Mouse (Mus musculus) olfactory bulb, adult 2 months (tissue): ENCODE results near the gene Atp5d. TPM values are rescaled to one million over a fixed set of nuclear protein-coding genes. Genes with fewer than 3 reads are reported as not detected.

Experiments used
- H3K27ac ChIP-seq: fragments of 200-500 bp; 2 replicates; pipeline ENCODE4 v1.5.1; 2012; ENCODE audit warnings: low read depth, low read length; ENCODE audit not compliant: insufficient read depth
- H3K4me1 ChIP-seq: fragments of 200-500 bp; 2 replicates; pipeline ENCODE4 v1.6.1; 2012; ENCODE audit warnings: low read length; ENCODE audit not compliant: control insufficient read depth, insufficient read depth
- H3K4me3 ChIP-seq: fragments of 200-500 bp; 2 replicates; pipeline ENCODE4 v1.5.1; 2012; ENCODE audit warnings: mild to moderate bottlenecking, low read depth, low read length, moderate library complexity; ENCODE audit not compliant: insufficient read depth
- CTCF ChIP-seq: fragments of 200-500 bp; IDR thresholded peaks from 2 replicates; pipeline ENCODE4 v1.5.1; 2012; ENCODE audit warnings: low read depth, mild to moderate bottlenecking, low read length, moderate library complexity; ENCODE audit not compliant: insufficient read depth
- POLR2A ChIP-seq: fragments of 200-500 bp; IDR thresholded peaks from 2 replicates; pipeline ENCODE4 v1.6.1; 2012; ENCODE audit warnings: mild to moderate bottlenecking, low read depth, low read length, moderate library complexity; ENCODE audit not compliant: insufficient read depth
- WGBS: fragments of 180-500 bp; shearing (Covaris S2); methylation state at CpG from one replicate; pipeline ENCODE4 v1.1.7; 2018; 5-methylcytosine and 5-hydroxymethylcytosine counted together
- polyA plus RNA-seq: library from polyadenylated mRNA; stranded (reverse); fragments of >200 nt; gene quantifications from 2 replicates; pipeline ENCODE4 v1.2.4, GENCODE M21; 2012; ENCODE audit warnings: low replicate concordance; ENCODE audit not compliant: missing spikeins, insufficient read depth, insufficient read length

Atp5d gene
- polyA plus RNA-seq, 1 experiment: not detected

DNA sequence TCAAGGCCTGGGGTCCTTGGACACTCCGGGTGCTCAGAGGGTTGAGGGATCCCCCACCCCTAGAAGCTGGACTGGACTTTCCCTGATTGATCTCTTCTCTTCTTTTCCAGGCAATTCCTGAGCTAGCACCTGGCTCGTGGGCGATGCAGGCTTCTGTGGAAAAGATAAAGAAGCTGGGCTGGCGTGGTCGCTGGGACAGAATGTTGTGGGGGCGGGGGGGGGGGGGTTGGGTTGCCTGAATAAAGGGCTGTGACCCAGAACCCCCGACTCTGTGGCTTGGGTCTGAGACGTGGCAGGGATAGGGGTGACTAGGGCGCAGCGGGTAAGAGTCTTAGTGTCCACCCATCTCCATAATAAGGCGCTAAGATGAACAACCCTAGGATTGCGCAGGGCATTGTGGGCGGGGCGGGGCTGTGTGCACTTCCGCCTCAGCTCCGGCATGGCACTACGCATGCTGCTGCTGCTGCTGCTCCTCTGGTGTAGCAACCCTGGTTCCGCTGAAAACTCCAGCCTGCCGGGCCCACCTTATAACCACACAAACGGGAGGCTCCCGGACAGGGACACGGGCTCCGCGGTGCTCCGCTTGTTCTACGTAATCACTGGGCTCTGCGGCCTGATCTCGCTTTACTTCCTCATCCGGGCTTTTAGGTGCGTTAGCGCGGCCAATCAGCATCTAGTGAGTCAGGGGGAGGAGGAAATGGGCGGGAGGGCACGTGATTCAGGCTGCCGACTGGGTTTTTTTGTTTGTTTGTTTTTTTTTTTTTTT lies 34.3 kb downstream of the Atp5d start, which contains the start of gene 1600002K03Rik:
Gene 1600002K03Rik (plus strand): TSS at position 418 of the 766 bp plus-strand sequence.
- peak within 1 kb of the TSS; percentile 55 for H3K4me3 ChIP-seq
- H3K4me1 ChIP-seq: peaks cover 29% of the 10 kb centered on the region
- WGBS: 4% methylated on average over 35 of the region's 35 CpGs
- TF ChIP-seq POLR2A (peak; percentile 55), CTCF (no peak)
- peak within 1 kb of the TSS; percentile 44; the same call in 1 of the 2 replicates for H3K27ac ChIP-seq

DNA sequence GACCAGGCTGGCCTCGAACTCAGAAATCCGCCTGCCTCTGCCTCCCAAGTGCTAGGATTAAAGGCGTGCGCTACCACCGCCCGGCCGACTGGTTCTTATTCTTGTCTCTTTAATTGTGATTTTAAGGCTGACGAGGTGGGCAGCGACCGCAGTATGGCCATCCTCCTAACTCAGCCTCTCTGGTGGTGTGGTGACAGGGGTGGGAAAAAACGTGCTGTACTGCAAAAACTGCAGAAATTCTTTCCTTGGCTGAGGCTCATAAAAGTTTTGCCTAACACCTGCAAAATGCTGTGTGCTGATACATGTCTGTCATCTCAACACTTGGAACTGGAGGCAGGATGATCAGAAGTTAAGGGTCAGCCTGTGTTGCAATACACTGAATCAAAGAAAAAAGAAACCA lies 34.9 kb downstream of the Atp5d start:
- Histone ChIP-seq H3K27ac (no peak overlapping the region), H3K4me3 (peak overlapping the region; percentile 55), H3K4me1 (peaks cover 29% of the 10 kb centered on the region)
- TF ChIP-seq CTCF: no peak
- WGBS: 4% methylated on average over 11 of the region's 11 CpGs

DNA sequence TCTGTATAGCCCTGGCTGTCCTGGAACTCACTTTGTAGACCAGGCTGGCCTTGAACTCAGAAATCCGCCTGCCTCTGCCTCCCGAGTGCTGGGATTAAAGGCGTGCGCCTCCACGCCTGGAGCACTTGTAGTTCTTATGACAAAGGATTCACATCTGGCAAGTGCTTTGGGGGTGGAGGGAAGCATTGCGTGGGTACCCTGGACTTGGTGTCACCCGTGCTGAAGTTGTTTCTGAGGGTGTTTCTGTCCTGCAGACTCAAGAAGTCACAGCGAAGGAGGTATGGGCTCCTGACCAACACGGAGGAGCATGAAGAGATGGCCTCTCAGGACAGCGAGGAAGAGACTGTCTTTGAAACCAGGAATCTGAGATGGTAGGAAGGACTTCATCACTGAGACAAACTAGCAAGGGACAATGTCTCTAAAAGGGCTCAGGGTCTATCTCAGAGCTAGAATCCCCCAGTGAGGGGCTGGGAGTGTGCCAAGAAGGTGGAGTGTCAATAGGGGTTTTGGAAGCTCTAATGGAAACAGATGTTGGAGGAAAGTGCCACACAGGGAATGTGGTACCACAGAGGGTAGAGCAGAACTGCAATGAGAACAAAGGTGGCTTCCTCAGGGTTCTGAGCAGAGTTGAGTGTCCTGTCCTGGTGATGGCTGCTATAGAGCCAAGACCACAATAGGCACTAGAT lies 35.7 kb downstream of the Atp5d start:
- TF ChIP-seq CTCF: no peak
- no peak for TF ChIP-seq POLR2A
- H3K27ac ChIP-seq: no peak overlapping the region
- peaks cover 31% of the 10 kb centered on the region for H3K4me1 ChIP-seq
- no peak overlapping the region for H3K4me3 ChIP-seq
- WGBS: 85% methylated on average over 10 of the region's 10 CpGs

DNA sequence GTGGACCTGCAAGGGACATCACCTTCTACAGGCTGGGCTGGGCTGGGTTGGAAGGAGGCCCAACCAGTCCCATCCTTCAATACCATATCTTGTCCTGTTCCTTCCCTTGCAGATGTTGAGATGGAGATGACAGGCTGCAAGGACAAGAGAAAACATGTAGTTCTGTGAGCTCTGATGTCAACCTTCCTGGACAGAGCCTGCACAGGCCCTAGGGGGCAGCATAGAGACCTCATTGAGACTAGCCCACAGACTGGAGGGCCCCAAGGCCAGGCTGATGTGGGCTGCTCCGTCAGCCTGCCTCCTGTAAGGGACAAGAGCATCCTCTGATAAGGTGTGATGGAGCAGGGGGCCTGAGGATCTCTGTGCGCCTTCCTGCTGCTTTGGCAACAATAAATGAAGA lies 36.3 kb downstream of the Atp5d start:
- WGBS: 61% methylated on average over 2 of the region's 2 CpGs
- Histone ChIP-seq H3K4me3 (no peak overlapping the region), H3K4me1 (peaks cover 29% of the 10 kb centered on the region), H3K27ac (no peak overlapping the region)
- no peak for TF ChIP-seq CTCF
- TF ChIP-seq POLR2A: no peak

GRCm38 (mm10) chr10:80175536-80176269 lies 37.3 kb downstream of the Atp5d start:
- H3K4me3 ChIP-seq: no peak overlapping the region
- TF ChIP-seq CTCF (no peak), POLR2A (no peak)
- H3K4me1 ChIP-seq: peaks cover 26% of the 10 kb centered on the region
- no peak overlapping the region for H3K27ac ChIP-seq
- WGBS: 21% methylated on average over 4 of the region's 4 CpGs

DNA sequence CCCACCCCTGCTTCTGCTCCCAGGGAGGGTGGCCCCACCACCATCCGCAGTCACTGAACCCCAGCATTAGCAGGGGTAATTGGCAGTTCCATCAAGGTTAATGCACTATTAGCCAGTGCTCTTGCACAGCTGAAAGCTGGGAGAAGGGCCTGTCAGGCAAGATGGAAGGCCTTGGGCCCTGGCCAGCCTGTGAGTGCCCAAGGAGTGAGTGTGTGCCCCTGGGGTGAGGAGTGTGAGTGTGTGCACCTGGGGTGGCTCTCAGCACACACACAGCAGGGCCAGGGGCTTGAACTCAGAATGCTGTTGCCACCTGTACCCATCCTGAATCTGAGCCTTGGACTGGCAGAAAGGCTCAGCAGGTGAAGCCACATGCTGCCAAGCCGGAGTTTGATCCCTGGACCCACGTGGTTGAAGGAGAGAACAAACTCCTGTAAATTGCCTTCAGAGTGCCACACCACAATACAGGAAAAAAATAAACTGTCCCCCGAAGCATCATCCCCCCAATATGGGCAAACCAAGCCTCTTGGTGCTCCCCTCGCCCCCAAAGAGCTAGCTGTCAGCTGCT lies 37.9 kb downstream of the Atp5d start:
- WGBS: 71% methylated on average over 5 of the region's 5 CpGs
- Histone ChIP-seq H3K27ac (no peak overlapping the region), H3K4me1 (peaks cover 30% of the 10 kb centered on the region), H3K4me3 (no peak overlapping the region)
- TF ChIP-seq POLR2A (no peak), CTCF (no peak)

GRCm38 (mm10) chr10:80177441-80178279 lies 39.2 kb downstream of the Atp5d start:
- peaks cover 23% of the 10 kb centered on the region for H3K4me1 ChIP-seq
- TF ChIP-seq POLR2A: no peak
- TF ChIP-seq CTCF: no peak
- no peak overlapping the region for H3K27ac ChIP-seq
- no peak overlapping the region for H3K4me3 ChIP-seq
- WGBS: 83% methylated on average over 7 of the region's 7 CpGs
